Mouse (Mus musculus) small intestine, adult 2 months (tissue): ENCODE results near the gene Prap1. TPM values are rescaled to one million over a fixed set of nuclear protein-coding genes. Genes with fewer than 3 reads are reported as not detected.
A peak's percentile ranks its signal among the peaks of the same experiment; 100 is the strongest.

Experiments
- H3K27ac ChIP-seq: fragments of 200-500 bp; 2 replicates; pipeline ENCODE4 v1.5.1; 2012; ENCODE audit warnings: low read depth, low read length, control low read depth, inconsistent platforms; ENCODE audit not compliant: insufficient read depth
- H3K27me3 ChIP-seq: fragments of 200-500 bp; 2 replicates; pipeline ENCODE4 v1.6.1; 2012; ENCODE audit warnings: mild to moderate bottlenecking, moderate library complexity, low read length, inconsistent platforms; ENCODE audit not compliant: control insufficient read depth, insufficient read depth
- H3K36me3 ChIP-seq: fragments of 200-500 bp; 2 replicates; pipeline ENCODE4 v1.6.1; 2012; ENCODE audit warnings: mild to moderate bottlenecking, low read length, control low read depth, inconsistent platforms; ENCODE audit not compliant: control insufficient read depth, insufficient read depth
- H3K4me1 ChIP-seq: fragments of 200-500 bp; 2 replicates; pipeline ENCODE4 v1.6.1; 2012; ENCODE audit warnings: low read length, inconsistent platforms, mixed read lengths; ENCODE audit not compliant: control insufficient read depth, insufficient read depth, insufficient read length
- H3K4me3 ChIP-seq: fragments of 200-500 bp; 2 replicates; pipeline ENCODE4 v1.5.1; 2012; ENCODE audit warnings: low read depth, mild to moderate bottlenecking, control low read depth, inconsistent platforms, low read length, moderate library complexity
- CTCF ChIP-seq: fragments of 200-500 bp; IDR thresholded peaks from 2 replicates; pipeline ENCODE4 v1.5.1; 2012; ENCODE audit warnings: low read depth, mild to moderate bottlenecking, control low read depth, inconsistent platforms, low read length, moderate library complexity, mixed read lengths; ENCODE audit not compliant: insufficient replicate concordance, insufficient read length; ENCODE audit errors: extremely low read depth
- POLR2A ChIP-seq: fragments of 200-500 bp; IDR thresholded peaks from 2 replicates; pipeline ENCODE4 v1.6.1; 2012; ENCODE audit warnings: low read depth, mild to moderate bottlenecking, control low read depth, inconsistent platforms, low read length, moderate library complexity
- WGBS: fragments of 180-500 bp; shearing (Covaris S2); methylation state at CpG from one replicate; pipeline ENCODE4 v1.1.7; 2018; 5-methylcytosine and 5-hydroxymethylcytosine counted together
- polyA plus RNA-seq: library from polyadenylated mRNA; depleted of rRNA; stranded (reverse); fragments of >200 nt; gene quantifications from 2 replicates; pipeline ENCODE4 v1.2.3, GENCODE M21; 2012

Gene Prap1
- polyA plus RNA-seq, 1 experiment = 3,061 TPM

- H3K27ac ChIP-seq = peak within 1 kb of the TSS; percentile 93
- WGBS = 1% methylated on average over 30 of the region's 30 CpGs
These were observed 9.0 kb downstream of the Prap1 start, which contains the start of gene Fuom for GRCm38 (mm10) chr7:140101993-140102860. TSS of gene Fuom (minus strand) at chr7:140102441.

GRCm38 (mm10) chr7:140104009-140104408 lies 10.8 kb downstream of the Prap1 start:
- H3K4me1 ChIP-seq = peaks cover 13% of the 10 kb centered on the region
- TF ChIP-seq CTCF = no peak
- TF ChIP-seq POLR2A = no peak
- no peak overlapping the region for H3K27ac ChIP-seq
- no peaks in the 10 kb centered on the region for H3K27me3 ChIP-seq
- H3K4me3 ChIP-seq = no peak overlapping the region
- peaks cover 33% of the 10 kb centered on the region for H3K36me3 ChIP-seq
- 70% methylated on average over 4 of the region's 4 CpGs for WGBS

More at GRCm38 (mm10) chr7:140101993-140102860, 9.0 kb downstream of the Prap1 start, which contains the start of gene Fuom:
- peaks cover 28% of the 10 kb centered on the region for H3K36me3 ChIP-seq
- peaks cover 13% of the 10 kb centered on the region for H3K4me1 ChIP-seq
- H3K27me3 ChIP-seq = no peaks in the 10 kb centered on the region
- H3K4me3 ChIP-seq = peak within 1 kb of the TSS; percentile 67
- peak; percentile 23; the same call in 1 of the 2 replicates for TF ChIP-seq POLR2A
- 0 out of 2 replicates have a peak, but pooled peaks have one; percentile 11 for TF ChIP-seq CTCF

- no peak overlapping the region for H3K4me3 ChIP-seq
- no peak overlapping the region for H3K27ac ChIP-seq
- H3K27me3 ChIP-seq = no peaks in the 10 kb centered on the region
- WGBS = 61% methylated on average over 3 of the region's 3 CpGs
- peaks cover 5% of the 10 kb centered on the region; the same call in 1 of the 2 replicates for H3K4me1 ChIP-seq
- peaks cover 53% of the 10 kb centered on the region for H3K36me3 ChIP-seq
- TF ChIP-seq CTCF (no peak), POLR2A (no peak)
These were observed 18.7 kb downstream of the Prap1 start for GRCm38 (mm10) chr7:140111943-140112342.

- Histone ChIP-seq H3K27ac (peak within 1 kb of the TSS; percentile 96), H3K27me3 (no peaks in the 10 kb centered on the region), H3K4me1 (peaks cover 7% of the 10 kb centered on the region; the same call in 1 of the 2 replicates), H3K36me3 (peaks cover 20% of the 10 kb centered on the region), H3K4me3 (peak within 1 kb of the TSS; percentile 75)
- no peak for TF ChIP-seq CTCF
- no peak for TF ChIP-seq POLR2A
- WGBS = under 1% methylated on average over 23 of the region's 23 CpGs
These were observed 22.6 kb downstream of the Prap1 start, which contains the start of gene Paox for GRCm38 (mm10) chr7:140115583-140116328. TSS of gene Paox (plus strand) at chr7:140115799.

- H3K36me3 ChIP-seq = peaks cover 14% of the 10 kb centered on the region
- H3K4me1 ChIP-seq = peaks cover 7% of the 10 kb centered on the region; the same call in 1 of the 2 replicates
- peak within 1 kb of the TSS; percentile 75 for H3K4me3 ChIP-seq
- no peaks in the 10 kb centered on the region for H3K27me3 ChIP-seq
- H3K27ac ChIP-seq = peak within 1 kb of the TSS; percentile 96
- 3% methylated on average over 28 of the region's 28 CpGs for WGBS
- TF ChIP-seq CTCF = no peak
- TF ChIP-seq POLR2A = peak; percentile 85
These were observed 23.3 kb downstream of the Prap1 start, which contains the start of gene Echs1 for GRCm38 (mm10) chr7:140116329-140117054. TSS of gene Echs1 (minus strand) at chr7:140116476.

GRCm38 (mm10) chr7:140120484-140120883 lies 27.3 kb downstream of the Prap1 start:
- Histone ChIP-seq H3K27ac (0 out of 2 replicates have a peak overlapping the region, but pooled peaks have one; percentile 83), H3K27me3 (no peaks in the 10 kb centered on the region), H3K4me3 (no peak overlapping the region), H3K36me3 (no peaks in the 10 kb centered on the region), H3K4me1 (peaks cover 4% of the 10 kb centered on the region; the same call in 1 of the 2 replicates)
- no peak for TF ChIP-seq CTCF
- no peak for TF ChIP-seq POLR2A
- 91% methylated on average over 2 of the region's 2 CpGs for whole genome bisulfite sequencing
